Mouse (Mus musculus) activated CD4-positive, CD25-positive, alpha-beta regulatory T cell (primary cell): ENCODE results near the gene Siah1b. TPM values are rescaled to one million over a fixed set of nuclear protein-coding genes. Genes with fewer than 3 reads are reported as not detected.

Experiments
- polyA plus RNA-seq, 2 experiments: library from polyadenylated mRNA; unstranded; fragments of 100-300 nt; shearing (Covaris generic); gene quantifications; one replicate each; pipeline ENCODE4 v1.2.1; 2017

Siah1b gene
- 1 to 10 TPM; 7.3 to 7.8 TPM for polyA plus RNA-seq

GRCm38 (mm10) chrX:164076040-164076775 lies at the start of gene Siah1b:
TSS of gene Siah1b (minus strand) at chrX:164076493.

GRCm38 (mm10) chrX:164088582-164088981 lies 12.3 kb upstream of the Siah1b start, which contains the start of gene Cltrn:
TSS of gene Cltrn (plus strand) at chrX:164088830.

GRCm38 (mm10) chrX:164027607-164028289 lies 48.5 kb downstream of the Siah1b start, which contains the start of gene Car5b:
TSS of gene Car5b (minus strand) at chrX:164027997.

Other genes with a start within 250 kb of the Siah1b start
- 10 to 100 TPM; 11.5 to 26.7 TPM for gene Ap1s2, start 167.5 kb downstream of the Siah1b start, polyA plus RNA-seq
- 10 to 100 TPM; 53.8 to 57.8 TPM for gene Zrsr2, start 117.8 kb downstream of the Siah1b start, polyA plus RNA-seq
- gene Car5b, start 48.5 kb downstream of the Siah1b start, polyA plus RNA-seq: 10 to 100 TPM in 1 of 2 experiments, 1 to 10 TPM in 1; 6.7 to 10.3 TPM
- gene Cltrn, start 12.3 kb upstream of the Siah1b start, polyA plus RNA-seq: not detected
- under 1 TPM in 1 of 2 experiments, not detected in 1; 0.11 TPM for gene Ace2, start 62.8 kb upstream of the Siah1b start, polyA plus RNA-seq
- gene Bmx, start 181.7 kb upstream of the Siah1b start, polyA plus RNA-seq: under 1 TPM in 1 of 2 experiments, not detected in 1; 0.17 TPM
- gene Pir, start 192.9 kb upstream of the Siah1b start, polyA plus RNA-seq: not detected